Mouse (Mus musculus): ENCODE measurements at regions not wholly inside any gene's neighbourhood (a gene's known extent, or its start where the extent isn't known, plus 50 kb on each side); places are given as distances from the start of the nearest gene placed in this dataset.
"Not testable (repeated sequence)": the region's sequence is repeated elsewhere in the genome, so short reads cannot be mapped to it uniquely, and the experiment has no call there.

- no peak overlapping the region for H3K9ac ChIP-seq (ENCODE audit: low read depth, low read length)
- no peak overlapping the region for H3K27ac ChIP-seq
- no peak for DNase-seq
- intact Hi-C loops (cut with DNase I) = no loop called here
- WGBS = 62% methylated on average over 4 of the region's 4 CpGs
- H3K4me3 ChIP-seq = no peak overlapping the region
- H3K79me2 ChIP-seq (replicated peaks; ENCODE audit: control insufficient read depth, insufficient read depth, low read length) = no peaks in the 10 kb centered on the region
- no peaks in the 10 kb centered on the region for H3K4me1 ChIP-seq (ENCODE audit: control insufficient read depth, insufficient read depth, low read length)
- no peaks in the 10 kb centered on the region for H3K27me3 ChIP-seq (ENCODE audit: control insufficient read depth, insufficient read depth, low read length)
- H3K36me3 ChIP-seq (ENCODE audit: control insufficient read depth, insufficient read depth, low read length) = no peaks in the 10 kb centered on the region
- TF ChIP-seq CTCF (IDR thresholded peaks at IDR 0.05) (no peak), POLR2A (IDR thresholded peaks at IDR 0.05; ENCODE audit: insufficient read depth, low read depth, low read length) (no peak), EP300 (IDR thresholded peaks at IDR 0.05; ENCODE audit: insufficient read depth, low read depth, low read length) (no peak)
These were observed 816.6 kb downstream of the Triml1 start for GRCm38 (mm10) chr8:42324663-42325062.

- Histone ChIP-seq H3K79me2 (replicated peaks; ENCODE audit: control insufficient read depth, insufficient read depth, low read length) (no peaks in the 10 kb centered on the region), H3K4me3 (no peak overlapping the region), H3K27ac (no peak overlapping the region), H3K27me3 (ENCODE audit: control insufficient read depth, insufficient read depth, low read length) (no peaks in the 10 kb centered on the region), H3K9ac (ENCODE audit: low read depth, low read length) (no peak overlapping the region), H3K4me1 (ENCODE audit: control insufficient read depth, insufficient read depth, low read length) (no peaks in the 10 kb centered on the region), H3K36me3 (ENCODE audit: control insufficient read depth, insufficient read depth, low read length) (no peaks in the 10 kb centered on the region)
- TF ChIP-seq EP300 (IDR thresholded peaks at IDR 0.05; ENCODE audit: insufficient read depth, low read depth, low read length) = no peak
- TF ChIP-seq CTCF (IDR thresholded peaks at IDR 0.05) = no peak
- no peak for TF ChIP-seq POLR2A (IDR thresholded peaks at IDR 0.05; ENCODE audit: insufficient read depth, low read depth, low read length)
- intact Hi-C loops (cut with DNase I) = no loop called here
- DNase-seq = no peak
These were observed 818.4 kb downstream of the Triml1 start for GRCm38 (mm10) chr8:42322862-42323261.

GRCm38 (mm10) chr8:42311060-42311459 lies 830.2 kb downstream of the Triml1 start:
- H3K36me3 ChIP-seq (ENCODE audit: control insufficient read depth, insufficient read depth, low read length) = no peaks in the 10 kb centered on the region
- no peak overlapping the region for H3K9ac ChIP-seq (ENCODE audit: low read depth, low read length)
- no peaks in the 10 kb centered on the region for H3K27me3 ChIP-seq (ENCODE audit: control insufficient read depth, insufficient read depth, low read length)
- no peaks in the 10 kb centered on the region for H3K4me1 ChIP-seq (ENCODE audit: control insufficient read depth, insufficient read depth, low read length)
- intact Hi-C loops (cut with DNase I) = no loop called here
- H3K27ac ChIP-seq = no peak overlapping the region
- H3K79me2 ChIP-seq (replicated peaks; ENCODE audit: control insufficient read depth, insufficient read depth, low read length) = no peaks in the 10 kb centered on the region
- no peak for TF ChIP-seq EP300 (IDR thresholded peaks at IDR 0.05; ENCODE audit: insufficient read depth, low read depth, low read length)
- TF ChIP-seq CTCF (IDR thresholded peaks at IDR 0.05) = no peak
- no peak for TF ChIP-seq POLR2A (IDR thresholded peaks at IDR 0.05; ENCODE audit: insufficient read depth, low read depth, low read length)
- no peak for DNase-seq
- H3K4me3 ChIP-seq = no peak overlapping the region
- 72% methylated on average over 1 of the region's 1 CpGs for WGBS

GRCm38 (mm10) chr8:42291392-42291791 lies 849.9 kb downstream of the Triml1 start:
- no peaks in the 10 kb centered on the region for H3K36me3 ChIP-seq (ENCODE audit: control insufficient read depth, insufficient read depth, low read length)
- H3K27ac ChIP-seq = no peak overlapping the region
- intact Hi-C loops (cut with DNase I) = no loop called here
- H3K27me3 ChIP-seq (ENCODE audit: control insufficient read depth, insufficient read depth, low read length) = no peaks in the 10 kb centered on the region
- H3K9ac ChIP-seq (ENCODE audit: low read depth, low read length) = no peak overlapping the region
- H3K4me3 ChIP-seq = no peak overlapping the region
- no peak for DNase-seq
- TF ChIP-seq CTCF (IDR thresholded peaks at IDR 0.05) = no peak
- no peak for TF ChIP-seq EP300 (IDR thresholded peaks at IDR 0.05; ENCODE audit: insufficient read depth, low read depth, low read length)
- TF ChIP-seq POLR2A (IDR thresholded peaks at IDR 0.05; ENCODE audit: insufficient read depth, low read depth, low read length) = no peak
- no peaks in the 10 kb centered on the region for H3K79me2 ChIP-seq (replicated peaks; ENCODE audit: control insufficient read depth, insufficient read depth, low read length)
- no peaks in the 10 kb centered on the region for H3K4me1 ChIP-seq (ENCODE audit: control insufficient read depth, insufficient read depth, low read length)

- intact Hi-C loops (cut with DNase I) = no loop called here
- H3K9ac ChIP-seq (ENCODE audit: low read depth, low read length) = no peak overlapping the region
- no peak overlapping the region for H3K4me3 ChIP-seq
- no peaks in the 10 kb centered on the region; the same call in 1 of the 2 replicates for H3K4me1 ChIP-seq (ENCODE audit: control insufficient read depth, insufficient read depth, low read length)
- WGBS = 85% methylated on average over 2 of the region's 2 CpGs
- DNase-seq = no peak
- TF ChIP-seq POLR2A (IDR thresholded peaks at IDR 0.05; ENCODE audit: insufficient read depth, low read depth, low read length) (no peak), CTCF (IDR thresholded peaks at IDR 0.05) (no peak), EP300 (IDR thresholded peaks at IDR 0.05; ENCODE audit: insufficient read depth, low read depth, low read length) (no peak)
- no peak overlapping the region for H3K27ac ChIP-seq
- H3K79me2 ChIP-seq (replicated peaks; ENCODE audit: control insufficient read depth, insufficient read depth, low read length) = no peaks in the 10 kb centered on the region
- H3K27me3 ChIP-seq (ENCODE audit: control insufficient read depth, insufficient read depth, low read length) = no peaks in the 10 kb centered on the region
- no peaks in the 10 kb centered on the region for H3K36me3 ChIP-seq (ENCODE audit: control insufficient read depth, insufficient read depth, low read length)
These were observed 859.3 kb downstream of the Triml1 start for GRCm38 (mm10) chr8:42282011-42282410.

GRCm38 (mm10) chr8:42253358-42253757 lies 836.5 kb upstream of the Frg1 start:
- intact Hi-C loops (cut with DNase I) = no loop called here
- WGBS = 84% methylated on average over 1 of the region's 1 CpGs
- no peaks in the 10 kb centered on the region for H3K36me3 ChIP-seq (ENCODE audit: control insufficient read depth, insufficient read depth, low read length)
- H3K27me3 ChIP-seq (ENCODE audit: control insufficient read depth, insufficient read depth, low read length) = no peaks in the 10 kb centered on the region
- TF ChIP-seq POLR2A (IDR thresholded peaks at IDR 0.05; ENCODE audit: insufficient read depth, low read depth, low read length) (no peak), EP300 (IDR thresholded peaks at IDR 0.05; ENCODE audit: insufficient read depth, low read depth, low read length) (no peak), CTCF (IDR thresholded peaks at IDR 0.05) (no peak)
- no peak overlapping the region for H3K4me3 ChIP-seq
- DNase-seq = no peak
- H3K9ac ChIP-seq (ENCODE audit: low read depth, low read length) = no peak overlapping the region
- no peak overlapping the region for H3K27ac ChIP-seq
- no peaks in the 10 kb centered on the region for H3K79me2 ChIP-seq (replicated peaks; ENCODE audit: control insufficient read depth, insufficient read depth, low read length)
- H3K4me1 ChIP-seq (ENCODE audit: control insufficient read depth, insufficient read depth, low read length) = no peaks in the 10 kb centered on the region

GRCm38 (mm10) chr8:42242321-42242720 lies 825.4 kb upstream of the Frg1 start:
- H3K4me3 ChIP-seq; H3K27me3 ChIP-seq (ENCODE audit: control insufficient read depth, insufficient read depth, low read length); H3K36me3 ChIP-seq (ENCODE audit: control insufficient read depth, insufficient read depth, low read length); H3K27ac ChIP-seq; H3K9ac ChIP-seq (ENCODE audit: low read depth, low read length); DNase-seq; H3K4me1 ChIP-seq (ENCODE audit: control insufficient read depth, insufficient read depth, low read length); H3K79me2 ChIP-seq (replicated peaks; ENCODE audit: control insufficient read depth, insufficient read depth, low read length); intact Hi-C loops (cut with DNase I): not testable (repeated sequence)
- WGBS = 78% methylated on average over 1 of the region's 1 CpGs
